10 mouse cellular contexts compared by ENCODE assay signal in genomic region chr9:45246060-45246459, GRCm38 (mm10). TPM values are rescaled to one million over a fixed set of nuclear protein-coding genes. Genes with fewer than 3 reads are reported as not detected.
A peak's percentile ranks its signal among the peaks of the same experiment; 100 is the strongest.
DNase-seq lines count a peak whose midpoint lies in the region; ATAC-seq lines count a peak whose summit lies in the region.
"Had no signal": no experiment of that assay in that cellular context is flagged by ENCODE, and none has a peak within 500 bp of the region (broad histone marks: within the 10 kb centered on the region; RNA-seq: fewer than 3 reads in every experiment).

No protein-coding gene starts in this region.

- H3K9me3 ChIP-seq in neural tube, embryonic 15.5 days (replicated peaks): no peaks in the 10 kb centered on the region
- H3K9me3 ChIP-seq in forebrain, embryonic 16.5 days (ENCODE audit: control insufficient read depth, low read length): no peaks in the 10 kb centered on the region
- H3K9me3 ChIP-seq: forebrain, embryonic 10.5 days had no signal

- H3K9ac ChIP-seq in neural tube, embryonic 15.5 days (replicated peaks): no peak overlapping the region
- H3K9ac ChIP-seq in forebrain, embryonic 16.5 days (replicated peaks; ENCODE audit: low read depth, low read length): no peak overlapping the region
- H3K9ac ChIP-seq: hindbrain, embryonic 14.5 days had no signal

- no peaks in the 10 kb centered on the region for H3K36me3 ChIP-seq in neural tube, embryonic 15.5 days
- no peaks in the 10 kb centered on the region for H3K36me3 ChIP-seq in forebrain, embryonic 16.5 days (ENCODE audit: control insufficient read depth, insufficient read depth)
- H3K36me3 ChIP-seq: forebrain, embryonic 10.5 days had no signal

- WGBS in neural tube, embryonic 15.5 days: 88% methylated on average over 6 of the region's 6 CpGs
- WGBS in forebrain, embryonic 16.5 days: 89% methylated on average over 6 of the region's 6 CpGs

- DNase-seq in right cerebral cortex, postnatal 10 days (ENCODE audit: low spot score in 2 of 2): peak; percentile 36 to 37
- DNase-seq in right cerebral cortex, adult 2 months (ENCODE audit: low spot score in 2 of 2): no peak
- peak; percentile 43 to 67 for DNase-seq in heart, adult 9 months (ENCODE audit: low spot score in 2 of 2)
- DNase-seq in lung, postnatal 4 days: peak; percentile 57
- peak; percentile 16 for DNase-seq in telencephalon, adult 2 months (ENCODE audit: low read depth, low spot score)
- DNase-seq: cerebellum, adult 8-10 months had no signal

- H3K4me1 ChIP-seq in neural tube, embryonic 15.5 days: no peaks in the 10 kb centered on the region
- no peaks in the 10 kb centered on the region for H3K4me1 ChIP-seq in forebrain, embryonic 16.5 days (replicated peaks; ENCODE audit: control insufficient read depth, insufficient read depth, low read length)
- H3K4me1 ChIP-seq: forebrain, embryonic 10.5 days had no signal

- no peaks in the 10 kb centered on the region for H3K27me3 ChIP-seq in neural tube, embryonic 15.5 days (replicated peaks)
- H3K27me3 ChIP-seq in forebrain, embryonic 16.5 days (replicated peaks; ENCODE audit: control insufficient read depth, insufficient read depth, low read length): no peaks in the 10 kb centered on the region

- no peak overlapping the region for H3K27ac ChIP-seq in neural tube, embryonic 15.5 days (replicated peaks)
- no peak overlapping the region for H3K27ac ChIP-seq in forebrain, embryonic 16.5 days (ENCODE audit: low read length)
- H3K27ac ChIP-seq: forebrain, embryonic 10.5 days; hindbrain, embryonic 14.5 days had no signal

- ATAC-seq in neural tube, embryonic 15.5 days (ENCODE audit: low FRiP score): no peak
- no peak for ATAC-seq in forebrain, embryonic 16.5 days

- no peak overlapping the region for H3K4me3 ChIP-seq in neural tube, embryonic 15.5 days (replicated peaks)
- H3K4me3 ChIP-seq in forebrain, embryonic 16.5 days (replicated peaks; ENCODE audit: low read length): no peak overlapping the region
- H3K4me3 ChIP-seq: forebrain, embryonic 10.5 days had no signal

- H3K4me2 ChIP-seq in neural tube, embryonic 15.5 days: no peak overlapping the region
- no peak overlapping the region for H3K4me2 ChIP-seq in forebrain, embryonic 16.5 days (ENCODE audit: low read length)
- H3K4me2 ChIP-seq: hindbrain, embryonic 14.5 days had no signal

RNA-seq across cellular contexts. Expression of gene Il10ra, which starts 22.9 kb away (rescaled TPM):
- polyA plus RNA-seq in neural tube, embryonic 15.5 days (2015; fragmentation: Nextera tagmentation; extraction: Ambion mirVana): 0.69 and 2.1 TPM in 2 replicates
- 0.52 TPM in 2 replicates for polyA plus RNA-seq in forebrain, embryonic 16.5 days (2015; fragmentation: Nextera tagmentation; extraction: Ambion mirVana)

RNA-seq across cellular contexts. Expression of gene Tmprss4, which starts 42.2 kb away (rescaled TPM):
- polyA plus RNA-seq in neural tube, embryonic 15.5 days (2015; fragmentation: Nextera tagmentation; extraction: Ambion mirVana): 2.7 TPM in 1 of 2 replicates, not detected in the other
- not detected in 2 replicates for polyA plus RNA-seq in forebrain, embryonic 16.5 days (2015; fragmentation: Nextera tagmentation; extraction: Ambion mirVana)
- polyA plus RNA-seq: hindbrain, embryonic 14.5 days had no signal

Comparison
In these comparisons a context has a peak if more than half of its experiments do, and no peak if none do; other contexts are left out.
1. DNase-seq: peak in right cerebral cortex, postnatal 10 days (2 of 2), heart, adult 9 months (2 of 2), lung, postnatal 4 days (2 of 2) and telencephalon, adult 2 months (single experiment); none in right cerebral cortex, adult 2 months (0 of 2).